Mouse (Mus musculus): ENCODE results near the gene 4930407I10Rik. TPM values are rescaled to one million over a fixed set of nuclear protein-coding genes. Genes with fewer than 3 reads are reported as not detected.

The 4930407I10Rik gene
- total and polyA plus RNA-seq, 3 experiments, result 0.04 TPM; not detected in 2

- peak; percentile 79 for DNase-seq (ENCODE audit: extremely low read depth)
- H3K4me1 ChIP-seq (ENCODE audit: control insufficient read depth in 1 of 2, insufficient read depth in 2 of 2), result peaks cover 6 to 34% of the 10 kb centered on the region in 2 experiments
- dilution Hi-C loops (cut with MboI; ENCODE audit: extremely low pct_ligation_motif_present, extremely low pct_unique_long_range_greater_than_20kb, low sequenced_read_pairs) (no loop called here), in situ Hi-C loops (cut with MboI; ENCODE audit: low pct_ligation_motif_present, low pct_unique_long_range_greater_than_20kb, low sequenced_read_pairs) (no loop called here)
- no peak overlapping the region for H3K9ac ChIP-seq (ENCODE audit: insufficient read depth, low read depth)
- no peaks in the 10 kb centered on the region for H3K27me3 ChIP-seq (replicated peaks)
- no peaks in the 10 kb centered on the region for H3K79me2 ChIP-seq (replicated peaks; ENCODE audit: control insufficient read depth, extremely low read depth, insufficient read depth, poor library complexity, severe bottlenecking)
- H3K36me3 ChIP-seq (replicated peaks in 1 of 2; ENCODE audit: control insufficient read depth in 1 of 2, insufficient read depth in 1 of 2, low read length in 1 of 2), result peaks cover 75 to 96% of the 10 kb centered on the region in 2 experiments
- H3K4me2 ChIP-seq (ENCODE audit: insufficient read depth, low read depth, poor library complexity, severe bottlenecking), result no peak overlapping the region
- no peak overlapping the region for H3K4me3 ChIP-seq (replicated peaks in 1 of 3; ENCODE audit: low read depth in 2 of 3, low read length in 2 of 3, poor library complexity in 1 of 3)
- no peak for TF ChIP-seq UBTF (IDR thresholded peaks at IDR 0.05; ENCODE audit: low read depth, low read length)
- peak; percentile 95 for TF ChIP-seq TCF12 (IDR thresholded peaks at IDR 0.05; ENCODE audit: low read depth, low read length)
- TF ChIP-seq MEF2A (IDR thresholded peaks at IDR 0.05; ENCODE audit: borderline replicate concordance, low read depth, low read length), result 0 out of 2 replicates have a peak, but pooled peaks have one; percentile 18
- TF ChIP-seq EP300 (IDR thresholded peaks at IDR 0.05; ENCODE audit: low read length), result peak; percentile 80
- TF ChIP-seq MYC (IDR thresholded peaks at IDR 0.05; ENCODE audit: low read depth, low read length), result 0 out of 2 replicates have a peak, but pooled peaks have one; percentile 35
- peak; percentile 84; the same call in 1 of the 2 replicates for TF ChIP-seq SIN3A (IDR thresholded peaks at IDR 0.05; ENCODE audit: low read length)
- peak; percentile 88 for TF ChIP-seq ETS1 (conservative IDR thresholded peaks at IDR 0.05; ENCODE audit: low read depth, low read length)
- no peak for TF ChIP-seq CHD1 (IDR thresholded peaks at IDR 0.05; ENCODE audit: low read depth, low read length)
- peak; percentile 58 for TF ChIP-seq BHLHE40 (IDR thresholded peaks at IDR 0.05; ENCODE audit: low read depth, low read length)
- TF ChIP-seq JUN (IDR thresholded peaks at IDR 0.05; ENCODE audit: insufficient read depth, low read depth, low read length), result no peak
- H3K9me3 ChIP-seq (replicated peaks; ENCODE audit: low read length), result no peaks in the 10 kb centered on the region
- H3K27ac ChIP-seq (ENCODE audit: insufficient read depth, low read depth), result peak overlapping the region; percentile 79
These were observed 31.2 kb upstream of the 4930407I10Rik start for GRCm38 (mm10) chr15:82027726-82028125.

- Histone ChIP-seq H3K4me3 (replicated peaks in 1 of 3; ENCODE audit: low read depth in 2 of 3, low read length in 2 of 3, poor library complexity in 1 of 3) (no peak overlapping the region), H3K36me3 (replicated peaks in 1 of 2; ENCODE audit: control insufficient read depth in 1 of 2, insufficient read depth in 1 of 2, low read length in 1 of 2) (peaks cover 62 to 90% of the 10 kb centered on the region in 2 experiments)
These were observed 26.6 kb upstream of the 4930407I10Rik start for GRCm38 (mm10) chr15:82032386-82032785.

GRCm38 (mm10) chr15:82033762-82034161 is 25.2 kb upstream of the 4930407I10Rik start, which contains the start of gene Desi1:
Desi1 (minus strand) TSS chr15:82033862.
- in situ Hi-C loops (cut with MboI; ENCODE audit: low pct_ligation_motif_present, low pct_unique_long_range_greater_than_20kb, low sequenced_read_pairs) (no loop called here), dilution Hi-C loops (cut with MboI; ENCODE audit: extremely low pct_ligation_motif_present, extremely low pct_unique_long_range_greater_than_20kb, low sequenced_read_pairs) (no loop called here)
- H3K4me2 ChIP-seq (ENCODE audit: insufficient read depth, low read depth, poor library complexity, severe bottlenecking), result no peak within 1 kb of the TSS
- TF ChIP-seq NRF1 (IDR thresholded peaks at IDR 0.05; ENCODE audit: low read depth, low read length) (no peak), USF2 (conservative IDR thresholded peaks at IDR 0.05; ENCODE audit: low read depth, low read length) (no peak)
- H3K4me1 ChIP-seq (ENCODE audit: control insufficient read depth in 1 of 2, insufficient read depth in 2 of 2), result peaks cover 0 to 23% of the 10 kb centered on the region in 2 experiments; a peak in 2 of 4 replicates
- DNase-seq (ENCODE audit: extremely low read depth), result no peak
- H3K27ac ChIP-seq (ENCODE audit: insufficient read depth, low read depth), result no peak within 1 kb of the TSS
- no peaks in the 10 kb centered on the region for H3K79me2 ChIP-seq (replicated peaks; ENCODE audit: control insufficient read depth, extremely low read depth, insufficient read depth, poor library complexity, severe bottlenecking)
- H3K9me3 ChIP-seq (replicated peaks; ENCODE audit: low read length), result no peaks in the 10 kb centered on the region
- no peak within 1 kb of the TSS for H3K4me3 ChIP-seq (replicated peaks in 1 of 3; ENCODE audit: low read depth in 2 of 3, low read length in 2 of 3, poor library complexity in 1 of 3)
- H3K36me3 ChIP-seq (replicated peaks in 1 of 2; ENCODE audit: control insufficient read depth in 1 of 2, insufficient read depth in 1 of 2, low read length in 1 of 2), result peaks cover 65 to 90% of the 10 kb centered on the region in 2 experiments
- H3K9ac ChIP-seq (ENCODE audit: insufficient read depth, low read depth), result no peak within 1 kb of the TSS
- H3K27me3 ChIP-seq (replicated peaks), result no peaks in the 10 kb centered on the region

More at GRCm38 (mm10) chr15:82032386-82032785, 26.6 kb upstream of the 4930407I10Rik start:
- in situ Hi-C loops (cut with MboI; ENCODE audit: low pct_ligation_motif_present, low pct_unique_long_range_greater_than_20kb, low sequenced_read_pairs) (no loop called here), dilution Hi-C loops (cut with MboI; ENCODE audit: extremely low pct_ligation_motif_present, extremely low pct_unique_long_range_greater_than_20kb, low sequenced_read_pairs) (no loop called here)
- no peak for DNase-seq (ENCODE audit: extremely low read depth)
- no peak for TF ChIP-seq MXI1 (IDR thresholded peaks at IDR 0.05; ENCODE audit: low read depth, low read length)
- TF ChIP-seq SMC3 (IDR thresholded peaks at IDR 0.05; ENCODE audit: low read depth, low read length), result no peak
- no peak for TF ChIP-seq RAD21 (IDR thresholded peaks at IDR 0.05; ENCODE audit: low read depth, low read length)
- Histone ChIP-seq H3K27ac (ENCODE audit: insufficient read depth, low read depth) (no peak overlapping the region), H3K9ac (ENCODE audit: insufficient read depth, low read depth) (no peak overlapping the region), H3K4me1 (ENCODE audit: control insufficient read depth in 1 of 2, insufficient read depth in 2 of 2) (peaks cover 4 to 36% of the 10 kb centered on the region in 2 experiments), H3K79me2 (replicated peaks; ENCODE audit: control insufficient read depth, extremely low read depth, insufficient read depth, poor library complexity, severe bottlenecking) (no peaks in the 10 kb centered on the region), H3K4me2 (ENCODE audit: insufficient read depth, low read depth, poor library complexity, severe bottlenecking) (no peak overlapping the region), H3K9me3 (replicated peaks; ENCODE audit: low read length) (no peaks in the 10 kb centered on the region), H3K27me3 (replicated peaks) (no peaks in the 10 kb centered on the region)

All from CH12.LX (cell line).